Mouse (Mus musculus): Measurements from ENCODE around the gene Lrrc45.

The Lrrc45 gene

DNA sequence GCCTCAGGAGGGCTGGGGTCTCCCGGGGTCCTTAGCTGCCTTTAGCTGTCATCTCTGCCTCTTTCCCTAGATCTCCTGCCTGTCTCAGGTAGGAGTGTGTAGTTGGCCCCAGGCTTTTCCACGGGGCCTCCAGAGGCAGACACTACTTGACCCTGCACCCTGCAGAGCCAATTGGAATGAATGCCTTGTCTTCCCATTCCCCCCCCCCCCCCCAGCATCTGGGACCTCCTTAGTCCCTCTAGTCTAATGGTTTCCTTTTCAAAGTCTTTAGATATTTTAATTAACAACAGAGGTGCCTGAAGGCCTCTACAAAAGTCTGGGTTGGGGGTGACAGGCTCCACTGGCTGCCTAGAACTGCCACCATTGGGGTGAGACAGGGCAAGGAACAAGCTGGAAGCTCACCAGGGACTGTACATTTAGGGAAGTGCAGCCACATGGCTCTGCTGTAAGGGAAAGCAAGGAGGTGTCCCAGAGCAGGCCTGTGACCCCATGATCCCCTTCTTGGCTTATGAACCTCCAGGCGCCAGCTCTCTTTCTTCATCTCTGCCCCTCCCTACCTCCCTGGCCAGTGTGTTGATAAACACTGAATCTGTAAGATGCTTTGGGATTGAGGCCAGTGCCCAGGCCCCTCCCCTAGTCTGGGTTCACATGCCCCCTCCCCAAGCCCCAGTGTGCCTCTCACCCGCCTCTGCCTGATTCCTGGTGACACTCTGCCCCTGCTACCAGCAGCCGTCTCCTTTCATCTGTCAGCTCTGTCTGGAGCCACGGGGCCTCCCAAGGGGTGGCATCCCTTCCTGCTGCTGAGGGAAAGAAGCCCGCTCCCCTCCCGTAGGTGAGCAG lies 9.0 kb upstream of the Lrrc45 start:
- DNase-seq = no peak

DNA sequence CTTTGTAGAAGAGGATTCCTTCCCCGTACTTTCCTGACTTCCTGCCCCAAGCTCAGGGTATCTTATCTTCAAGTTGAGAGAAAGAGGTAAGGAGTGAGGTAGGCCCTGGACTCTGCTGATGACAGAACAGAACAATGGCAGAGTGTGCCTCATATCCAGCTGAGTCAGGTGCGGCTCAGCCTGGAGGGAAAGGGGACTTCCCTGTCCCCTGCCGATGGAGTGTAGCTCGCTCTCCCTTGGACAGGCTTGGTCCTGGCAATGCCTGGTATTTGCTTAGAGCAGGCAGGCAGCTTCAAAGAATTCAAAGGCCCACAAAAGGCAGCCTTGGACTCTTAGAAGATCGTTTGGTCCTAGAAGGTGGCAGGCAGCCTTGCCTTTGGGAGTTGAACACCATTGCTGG lies 7.6 kb upstream of the Lrrc45 start:
- no peak for DNase-seq

DNA sequence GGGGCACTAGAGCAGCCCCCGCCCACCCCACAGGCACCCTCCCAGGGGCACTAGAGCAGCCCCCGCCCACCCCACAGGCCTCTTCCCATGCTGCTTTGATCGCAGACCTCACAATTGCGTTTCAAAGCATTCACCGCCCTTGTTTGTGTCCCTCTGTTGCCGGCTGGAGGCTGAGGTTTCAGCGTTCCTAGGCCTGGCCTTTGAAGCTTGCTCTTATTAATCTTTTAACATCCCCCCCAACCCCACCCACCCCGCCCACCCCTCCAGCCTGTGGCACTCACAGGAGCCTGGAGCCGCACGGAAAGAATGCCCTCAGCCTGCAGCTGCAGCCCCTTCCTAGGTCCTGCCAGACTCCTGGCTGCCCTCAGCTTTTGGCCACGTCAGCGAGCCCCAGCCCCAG lies 6.5 kb upstream of the Lrrc45 start:
- no peak for DNase-seq

DNA sequence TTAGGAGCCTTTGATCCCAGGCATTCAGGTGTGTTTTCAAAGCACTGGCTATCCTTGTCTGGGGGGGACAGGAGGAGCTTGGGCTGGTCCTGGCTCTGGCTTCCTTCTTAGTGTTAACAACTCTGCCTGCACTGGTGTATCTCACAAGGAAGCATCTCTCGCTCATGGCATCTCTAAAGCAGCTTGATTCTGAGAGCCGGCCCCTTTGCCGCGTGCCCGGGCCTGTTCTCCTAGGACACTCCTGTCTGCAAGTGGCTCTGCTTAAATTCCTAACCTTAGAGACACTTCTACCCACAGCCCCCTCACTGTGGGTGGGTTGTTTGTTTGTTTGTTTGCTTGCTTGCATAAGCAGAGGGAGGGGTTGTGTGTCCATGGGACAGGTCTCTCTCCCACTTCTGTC lies 5.8 kb upstream of the Lrrc45 start:
- no peak for DNase-seq

DNA sequence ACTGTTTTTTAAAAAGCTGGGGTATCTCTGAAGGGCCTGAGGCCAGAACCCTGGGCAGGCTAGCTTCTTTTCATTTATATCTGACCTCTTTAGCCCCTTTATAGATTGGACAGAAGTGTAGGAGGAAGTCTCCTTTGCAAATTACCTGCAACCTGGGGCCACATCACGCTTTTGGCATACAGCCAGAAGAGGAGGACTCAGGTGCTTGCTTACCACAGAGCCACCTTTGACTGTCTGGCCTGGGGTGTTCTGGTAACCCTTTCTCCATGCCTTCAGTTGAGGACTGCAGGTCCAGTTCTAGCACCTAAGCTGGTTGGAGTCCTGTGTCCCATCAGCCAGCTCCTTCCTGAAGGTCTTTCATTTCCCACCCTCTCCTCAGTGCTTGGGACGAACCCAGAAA lies 4.2 kb upstream of the Lrrc45 start:
- DNase-seq = no peak

DNA sequence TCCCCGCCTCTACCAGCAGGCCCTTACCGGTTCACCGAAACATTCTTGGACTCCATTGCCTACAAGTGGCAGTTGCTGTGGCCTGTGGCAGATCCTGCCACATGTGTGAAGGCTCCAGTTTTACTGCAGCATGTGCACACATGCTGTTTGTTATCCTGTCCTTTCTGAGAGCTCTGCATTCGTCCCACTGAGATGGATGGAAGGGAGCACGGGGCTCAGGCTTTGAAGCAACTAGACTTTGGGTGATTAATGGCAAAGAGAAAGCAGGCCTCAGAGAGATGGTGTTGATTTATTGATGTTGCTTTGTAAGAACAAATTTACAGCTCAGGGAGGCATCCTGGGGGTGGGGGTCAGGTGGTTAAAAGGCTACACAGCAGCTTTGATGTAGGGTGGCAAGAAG lies 3.1 kb upstream of the Lrrc45 start:
- no peak for DNase-seq

DNA sequence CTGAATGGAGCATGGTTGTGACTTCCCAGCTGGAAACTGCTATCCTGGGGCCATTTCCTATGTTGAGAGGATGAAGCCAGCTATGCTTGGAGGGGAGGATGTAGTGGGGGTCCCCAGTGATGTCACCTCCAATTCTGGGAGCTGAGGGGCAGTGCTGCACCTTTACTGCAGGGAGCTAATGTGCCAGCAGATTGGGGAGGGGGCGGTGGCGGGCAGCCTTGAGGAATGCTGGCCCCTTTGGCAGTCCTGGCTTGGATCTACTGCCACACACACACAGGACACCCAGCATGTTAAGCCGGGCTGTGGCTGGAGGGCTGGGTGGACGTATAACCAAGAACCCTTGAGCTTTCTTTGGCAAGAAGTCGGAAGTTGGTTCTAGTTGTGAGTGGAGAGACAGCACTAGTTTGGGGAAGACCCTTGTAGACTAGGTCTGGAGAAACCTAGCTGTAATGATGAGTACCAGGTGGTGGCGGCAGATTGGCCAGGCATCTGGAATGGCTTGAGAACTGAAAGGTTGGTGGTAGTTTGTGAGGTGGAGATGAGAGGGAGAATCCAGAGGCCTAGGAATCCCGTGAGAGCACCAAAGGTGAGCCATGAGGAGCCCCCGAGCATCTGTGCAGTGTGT lies 1.6 kb upstream of the Lrrc45 start:
- DNase-seq = peak in 1 of 2 experiments; percentile 25

DNA sequence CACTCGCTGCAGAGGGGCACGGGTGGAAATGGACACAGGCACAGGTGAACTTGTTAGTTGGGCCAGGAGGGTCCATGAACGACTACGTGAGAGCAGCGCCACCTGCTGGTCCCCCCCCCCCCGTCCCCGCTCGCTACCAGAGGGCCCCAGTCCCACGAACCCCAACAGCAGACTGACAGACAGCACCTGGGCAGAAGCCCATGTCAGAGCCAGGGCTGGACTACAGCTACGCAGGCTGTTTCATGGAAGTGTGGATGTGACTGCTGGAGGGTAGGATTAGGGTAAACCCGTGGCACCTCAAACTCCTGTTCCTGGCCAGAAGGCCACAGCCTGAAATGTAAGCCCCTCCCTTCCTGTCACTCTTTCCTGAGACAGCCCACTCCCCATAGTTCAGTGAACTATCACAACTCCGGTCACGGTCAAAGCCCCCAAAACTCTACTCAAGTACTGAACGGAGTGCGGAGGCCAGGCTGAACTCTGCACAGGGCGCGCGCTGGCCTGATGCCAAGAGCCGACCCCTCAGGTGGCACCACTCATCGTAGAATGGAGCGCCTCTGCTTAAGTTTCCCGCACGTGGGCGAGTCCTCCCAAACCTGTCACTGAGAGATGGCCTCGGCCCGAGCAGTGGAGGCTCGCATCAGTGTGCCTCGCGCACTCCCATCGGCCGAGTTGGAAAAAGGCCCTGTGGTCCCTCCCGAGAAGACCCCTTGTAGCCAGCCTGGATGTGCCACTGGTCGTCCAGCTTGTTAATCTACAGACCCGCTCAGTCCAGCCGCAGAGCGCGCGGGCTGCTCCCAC lies 755 bp upstream of the Lrrc45 start:
- DNase-seq = peak; percentile 68 to 70

DNA sequence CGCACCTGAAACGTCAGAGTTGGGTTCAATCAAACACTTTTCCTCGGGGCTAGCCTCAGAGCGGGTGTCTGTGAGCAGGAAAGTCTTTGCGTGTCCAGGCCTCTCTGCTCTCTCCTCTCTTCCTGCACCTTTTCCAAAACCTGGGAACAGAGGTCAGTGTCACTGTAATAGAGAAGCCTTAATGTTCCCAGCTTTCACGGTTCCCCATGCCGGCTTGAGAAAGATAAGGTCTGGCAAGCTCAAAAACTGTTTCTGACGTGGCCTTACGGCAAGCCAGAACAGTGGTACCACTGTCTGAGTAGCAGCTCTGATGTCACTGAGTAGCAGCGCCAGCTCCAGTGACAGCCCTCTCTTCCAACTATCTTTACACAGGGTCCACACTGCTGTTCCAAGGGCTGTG lies 821 bp downstream of the Lrrc45 start:
- no peak for DNase-seq

DNA sequence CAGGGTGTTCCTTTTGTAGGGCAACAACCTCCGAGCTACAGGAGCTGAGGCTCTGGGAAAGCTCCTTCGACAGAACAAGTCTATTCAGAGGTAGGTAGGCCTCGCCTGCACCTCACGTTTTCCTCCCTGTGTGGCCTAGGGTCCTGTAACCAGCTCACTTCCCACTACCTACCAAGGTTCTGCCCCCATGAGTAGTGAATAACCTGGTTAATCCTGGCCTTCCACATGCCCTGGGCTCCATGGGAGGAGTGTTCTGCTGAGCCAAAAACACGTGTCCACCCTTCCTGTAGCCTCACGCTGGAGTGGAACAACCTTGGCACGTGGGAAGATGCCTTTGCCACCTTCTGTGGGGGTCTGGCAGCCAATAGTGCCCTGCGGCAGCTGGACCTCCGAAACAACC lies 1.4 kb downstream of the Lrrc45 start:
- no peak for DNase-seq

DNA sequence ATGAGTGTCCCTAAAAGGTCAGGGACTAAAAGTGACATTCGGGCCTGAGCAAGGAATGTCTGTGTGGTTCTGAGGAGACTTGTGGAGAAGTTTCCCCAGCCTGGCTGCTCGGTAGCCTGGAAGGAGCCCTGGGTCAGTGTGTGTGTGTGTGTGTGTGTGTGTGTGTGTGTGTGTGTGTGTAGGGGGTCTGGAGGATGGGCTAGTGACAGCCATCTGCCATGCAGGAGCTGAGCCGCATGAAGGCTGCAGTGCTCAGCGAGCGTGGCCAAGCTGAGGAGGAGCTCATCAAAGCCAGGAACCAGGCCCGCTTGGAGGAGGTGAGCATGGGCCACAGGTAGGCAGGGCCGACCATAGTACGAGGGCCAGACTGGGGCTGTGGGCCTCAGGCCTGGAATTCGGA lies 5.5 kb downstream of the Lrrc45 start:
- no peak for DNase-seq

DNA sequence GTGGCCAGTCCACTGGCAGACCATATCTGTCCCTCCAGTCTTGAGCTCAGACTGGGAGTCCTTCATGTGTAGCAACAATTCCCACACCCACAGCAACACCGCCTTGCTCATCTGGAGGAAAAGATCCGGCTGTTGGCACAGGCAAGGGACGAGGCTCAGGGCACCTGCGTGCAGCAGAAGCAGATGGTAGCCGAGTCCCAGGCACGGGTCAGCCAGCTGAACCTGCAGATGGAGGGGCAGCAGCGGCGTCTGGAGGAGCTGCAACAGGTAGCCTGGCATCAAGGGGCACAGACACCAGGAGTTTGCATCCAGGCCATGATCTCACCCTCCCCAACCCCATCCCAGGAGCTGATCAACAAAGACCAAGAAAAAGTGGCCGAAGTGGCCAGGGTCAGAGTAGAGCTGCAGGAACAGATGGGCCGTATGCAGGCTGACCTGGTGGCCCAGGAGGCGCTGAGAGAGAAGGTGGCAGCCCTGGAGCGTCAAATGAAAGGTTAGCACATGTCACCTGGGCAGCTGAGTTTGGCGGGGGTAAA lies 6.2 kb downstream of the Lrrc45 start:
- no peak for DNase-seq

DNA sequence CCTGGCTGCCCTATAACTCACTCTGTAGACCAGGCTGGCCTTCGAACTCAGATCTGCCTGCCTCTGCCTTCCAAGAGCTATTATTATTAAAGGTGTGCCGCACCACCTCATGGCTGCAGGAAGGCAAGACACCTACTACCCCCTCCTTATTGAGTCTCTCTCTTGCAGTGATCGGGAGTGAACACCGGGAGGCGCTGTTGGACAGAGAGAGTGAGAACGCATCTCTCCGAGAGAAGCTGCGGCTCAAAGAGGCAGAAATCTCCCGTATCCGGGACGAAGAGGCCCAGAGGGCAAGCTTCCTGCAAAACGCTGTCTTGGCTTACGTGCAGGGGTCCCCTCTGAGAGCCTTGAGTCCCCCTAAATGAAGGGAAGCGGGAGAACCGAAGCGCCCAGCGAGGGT lies 6.7 kb downstream of the Lrrc45 start:
- peak; percentile 89 to 91 for DNase-seq

DNA sequence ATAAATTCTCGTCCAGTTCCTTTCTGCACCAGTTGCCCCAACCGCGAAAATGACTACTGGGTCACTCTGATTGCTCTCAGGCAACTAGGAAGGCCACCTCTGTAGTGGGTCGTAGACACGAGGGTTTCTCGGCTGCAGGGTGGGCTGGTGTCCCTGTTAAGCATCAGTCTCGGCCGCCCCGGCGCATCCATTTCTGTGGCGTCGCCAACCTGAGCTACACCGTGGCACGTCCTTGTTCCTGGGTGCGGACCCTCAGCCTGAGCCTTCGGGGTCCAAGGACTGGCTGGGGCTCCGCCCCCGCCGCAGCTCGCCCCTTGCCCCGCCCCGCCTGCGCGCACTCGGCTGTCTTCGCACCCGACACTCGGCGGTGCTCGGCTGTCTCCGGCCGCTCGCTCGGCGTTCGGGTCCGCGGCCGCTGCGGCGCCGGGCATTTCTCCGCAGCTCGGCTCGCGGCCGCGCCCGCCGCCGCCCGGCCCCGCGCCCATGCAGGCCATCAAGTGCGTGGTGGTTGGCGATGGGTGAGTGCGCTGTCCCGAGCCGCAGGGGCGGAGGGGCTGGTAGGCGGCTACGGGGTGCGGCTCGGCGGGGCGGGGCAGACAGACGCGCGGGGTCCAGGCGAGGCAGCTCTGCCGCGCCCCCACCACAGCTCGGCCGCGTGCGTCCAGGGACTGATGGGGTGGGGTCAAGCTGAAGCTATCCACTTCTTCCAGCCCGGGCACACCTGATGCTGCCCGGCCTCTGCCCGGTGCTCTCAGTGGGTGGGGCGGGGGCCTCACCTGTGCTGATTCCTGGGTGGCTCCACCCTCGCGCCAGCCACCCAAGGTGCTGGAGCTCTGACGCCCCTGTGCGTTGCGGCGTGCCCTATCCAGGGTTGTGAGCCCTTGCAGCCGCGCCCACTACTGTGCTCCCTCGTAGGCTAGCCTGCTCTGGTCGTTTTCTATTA lies 7.7 kb downstream of the Lrrc45 start, which contains the start of gene Rac3:
Gene Rac3 (plus strand): TSS at position 347 of the 943 bp plus-strand sequence.
- peak; percentile 55 to 69 for DNase-seq

DNA sequence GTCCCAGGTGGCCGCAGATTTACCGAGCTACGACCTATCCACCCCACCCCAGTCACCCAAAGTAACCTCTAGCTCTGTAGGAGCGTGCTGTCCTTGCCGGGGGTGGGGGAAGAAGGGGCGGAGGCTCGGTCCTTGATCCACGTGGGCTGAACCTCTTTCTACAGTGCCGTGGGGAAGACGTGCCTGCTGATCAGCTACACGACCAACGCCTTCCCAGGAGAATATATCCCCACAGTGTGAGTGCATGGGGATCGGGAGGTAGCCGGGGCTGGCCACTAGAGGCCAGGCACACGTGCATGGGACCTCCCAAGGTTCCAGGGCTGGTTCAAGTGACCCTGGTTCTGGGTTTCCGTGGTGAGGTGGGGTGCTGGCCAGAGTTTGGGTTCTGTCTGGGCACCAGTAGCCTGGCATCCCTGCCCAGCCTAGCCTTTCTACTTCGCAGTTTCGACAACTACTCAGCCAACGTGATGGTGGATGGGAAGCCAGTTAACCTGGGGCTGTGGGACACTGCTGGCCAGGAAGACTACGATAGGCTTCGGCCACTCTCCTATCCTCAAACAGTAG lies 8.4 kb downstream of the Lrrc45 start:
- no peak for DNase-seq

DNA sequence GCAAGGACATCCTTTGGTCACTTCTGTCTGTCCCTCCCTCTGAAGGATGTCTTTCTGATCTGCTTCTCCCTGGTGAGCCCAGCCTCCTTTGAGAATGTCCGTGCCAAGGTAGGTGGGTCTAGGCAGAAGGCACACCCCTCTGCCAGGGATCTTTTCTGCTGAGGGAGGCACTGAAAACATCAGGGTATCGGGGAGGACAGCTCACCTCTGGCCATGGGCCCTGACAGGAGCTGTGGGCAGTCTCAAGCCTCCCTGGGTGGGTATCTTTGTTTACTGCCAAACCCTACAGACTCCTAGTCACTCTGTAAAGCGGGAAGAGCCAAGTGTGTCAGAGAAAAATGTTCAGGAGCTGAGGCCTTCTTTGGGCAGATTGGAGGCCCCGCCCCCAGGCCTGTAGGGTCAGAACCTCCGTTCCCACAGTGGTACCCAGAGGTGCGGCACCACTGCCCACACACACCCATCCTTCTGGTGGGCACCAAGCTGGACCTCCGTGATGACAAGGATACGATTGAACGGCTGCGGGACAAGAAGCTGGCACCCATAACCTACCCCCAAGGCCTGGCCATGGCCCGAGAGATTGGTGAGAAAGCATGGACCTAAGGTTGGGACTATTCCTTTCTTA lies 9.1 kb downstream of the Lrrc45 start:
- no peak for DNase-seq

DNA sequence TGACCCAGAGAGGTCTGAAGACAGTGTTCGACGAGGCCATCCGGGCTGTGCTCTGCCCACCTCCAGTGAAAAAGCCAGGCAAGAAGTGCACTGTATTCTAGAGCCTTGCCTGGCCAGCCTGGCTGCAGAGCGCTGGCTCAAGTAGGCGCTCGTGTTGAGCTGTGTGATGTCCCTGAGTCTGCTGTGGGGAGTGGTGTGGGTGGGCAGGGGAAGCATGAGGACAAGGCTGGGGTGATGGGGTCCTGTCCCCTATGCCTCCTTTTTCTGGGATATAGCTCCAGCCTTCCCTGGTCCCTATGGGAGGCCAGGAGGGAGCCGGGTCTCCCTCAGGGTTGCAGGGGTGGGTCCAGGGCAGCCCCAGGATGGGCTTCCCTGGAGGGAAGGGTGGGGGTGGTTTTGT lies 9.8 kb downstream of the Lrrc45 start:
- DNase-seq = no peak

DNA sequence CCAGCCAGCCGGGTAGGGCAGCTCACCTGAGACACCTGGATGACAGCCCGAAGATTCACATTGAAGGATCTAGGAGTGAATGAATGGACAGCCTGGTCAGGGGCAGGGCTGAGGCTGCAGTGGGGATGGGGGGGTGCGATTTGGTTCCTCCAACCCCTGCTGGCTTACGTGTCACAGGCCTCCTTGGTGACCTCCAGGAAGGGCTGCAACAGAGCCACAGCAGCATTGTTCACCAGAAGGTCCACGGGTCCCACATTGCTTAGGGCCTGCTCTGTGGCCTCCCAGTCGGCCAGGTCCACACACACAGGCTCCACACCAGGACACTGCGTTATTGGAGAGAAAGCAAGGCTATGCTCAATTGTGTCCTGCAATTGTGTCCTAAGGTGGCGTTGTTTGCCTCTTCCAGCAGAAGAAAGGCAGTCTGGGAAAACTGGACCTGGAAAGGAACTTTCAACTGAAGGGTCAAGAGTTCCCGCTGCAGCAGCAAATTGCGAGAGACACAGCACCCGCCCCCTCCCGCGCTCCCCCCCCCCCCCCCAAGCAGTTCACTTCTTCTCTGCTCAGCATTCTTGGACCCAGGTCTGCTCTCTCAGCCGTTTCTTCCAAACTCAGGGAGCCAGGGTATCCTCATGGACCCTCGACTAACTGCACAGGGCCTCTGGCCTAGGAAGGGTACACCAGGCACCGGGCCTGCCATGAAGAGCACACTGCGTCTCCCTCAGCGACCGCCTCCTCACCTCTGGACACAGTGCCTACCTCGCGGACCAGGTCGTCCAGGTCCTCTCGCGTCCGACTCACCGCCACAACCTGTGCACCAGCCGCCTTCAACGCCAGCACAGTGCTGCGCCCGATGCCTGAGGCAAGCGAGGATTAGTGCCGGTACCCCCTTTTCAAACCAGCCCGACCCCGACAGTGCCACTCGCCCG lies 12.8 kb downstream of the Lrrc45 start:
- DNase-seq = no peak

DNA sequence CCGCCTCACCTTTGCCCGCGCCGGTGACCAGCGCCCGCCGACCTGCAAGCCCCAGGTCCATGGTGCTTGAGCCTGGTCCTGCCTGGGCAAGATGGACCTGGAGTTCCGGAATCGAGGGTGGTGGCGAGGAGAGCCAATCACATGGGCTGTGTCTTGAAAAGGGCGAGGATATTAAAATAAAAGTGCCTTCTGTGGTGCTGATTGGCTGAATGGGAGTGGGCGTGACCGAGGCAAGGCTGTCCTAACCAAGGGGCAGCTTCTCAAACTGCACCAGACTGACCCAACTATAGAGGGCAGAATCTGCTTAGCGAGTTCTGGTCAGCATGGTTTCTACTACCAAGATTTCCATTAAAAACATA lies 13.4 kb downstream of the Lrrc45 start, which contains the start of gene Dcxr:
Gene Dcxr (minus strand): TSS at position 113 of the 359 bp plus-strand sequence.
- DNase-seq = peak in 1 of 2 experiments; percentile 32

DNA sequence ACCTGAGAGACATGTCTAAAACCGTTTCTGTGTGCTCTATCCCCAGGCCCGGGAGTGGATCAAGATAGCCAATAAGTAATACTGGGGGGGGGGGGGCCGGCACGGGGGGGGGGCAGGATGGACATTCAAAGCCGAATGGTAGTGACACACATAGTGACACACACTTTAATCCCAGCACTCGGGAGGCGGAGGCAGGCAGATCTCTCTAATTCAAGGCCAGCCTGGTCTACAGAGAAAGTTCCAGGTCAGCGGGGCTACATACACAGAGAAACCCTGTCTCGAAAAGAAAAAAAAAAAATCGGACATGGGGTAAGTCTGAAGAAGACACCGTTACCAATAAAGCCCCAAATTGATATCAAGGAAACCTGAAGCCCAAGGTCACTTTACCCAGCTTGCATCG lies 13.8 kb downstream of the Lrrc45 start:
- no peak for DNase-seq

Measured in thymus, postnatal 36 days (tissue).